Mouse (Mus musculus): ENCODE results near the gene Thrap3.

DNA sequence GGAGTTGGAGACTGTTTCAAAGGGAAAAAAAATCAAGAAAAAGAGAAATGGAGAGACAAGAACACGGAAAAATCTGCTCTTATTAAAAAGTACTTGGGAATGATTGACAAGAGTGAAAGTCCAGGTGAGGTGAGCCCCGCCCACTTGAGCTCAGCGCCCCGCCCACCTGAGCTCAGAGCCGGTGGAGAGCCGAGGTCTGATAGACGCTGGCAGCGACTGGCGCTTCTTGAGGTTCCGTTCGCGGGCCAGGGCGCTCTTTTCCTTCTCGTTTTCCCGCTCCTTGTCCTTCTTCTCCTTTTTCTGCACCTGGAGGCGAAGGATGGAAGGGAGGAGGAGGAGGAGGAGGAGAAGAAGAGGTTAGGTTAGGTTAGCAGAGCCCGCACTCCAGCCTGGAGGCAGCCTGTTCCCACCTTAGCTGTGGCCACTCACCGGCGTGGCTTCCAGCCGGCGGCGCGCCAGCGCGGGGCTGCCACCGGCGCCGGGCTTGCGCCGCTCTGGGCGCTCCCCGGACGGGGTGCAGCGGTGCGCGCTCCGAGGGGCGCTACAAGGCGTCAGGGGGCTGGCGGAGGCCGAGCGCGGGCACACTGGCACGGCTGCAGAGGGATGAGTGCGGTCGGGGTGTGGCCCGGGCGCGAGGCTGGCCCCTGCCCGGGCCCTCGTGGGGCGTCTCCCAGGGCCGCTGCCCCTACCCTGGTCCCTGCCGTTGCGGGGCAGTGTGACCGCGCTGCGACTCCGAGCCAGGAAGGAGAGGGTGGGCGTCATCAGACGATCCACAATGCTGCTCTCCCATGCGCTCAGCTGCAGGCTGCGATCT, 34.1 kb upstream of the Thrap3 start:
- TF ChIP-seq CTCF (IDR thresholded peaks at IDR 0.05; ENCODE audit: control insufficient read depth, insufficient read depth, low read length), result no peak
- TF ChIP-seq POLR2A (IDR thresholded peaks at IDR 0.05; ENCODE audit: borderline replicate concordance, control insufficient read depth, low read depth, low read length), result no peak

Measured in bone marrow, adult 2 months (tissue).